Comparison of ENCODE assay signal across 31 mouse cellular contexts in genomic region chr3:50033325-50033724, GRCm38 (mm10).
DNase-seq lines count a peak whose midpoint lies in the region; ATAC-seq and TF ChIP-seq lines count a peak whose summit lies in the region.
"Had no signal": no experiment of that assay in that cellular context is flagged by ENCODE, and none has a peak within 500 bp of the region (broad histone marks: within the 10 kb centered on the region; RNA-seq: fewer than 3 reads in every experiment).

No protein-coding gene starts in this region.

- peak overlapping the region; percentile 80 for H3K4me2 ChIP-seq in myocyte (ENCODE audit: low read depth)
- no peak overlapping the region for H3K4me2 ChIP-seq in stomach, postnatal 0 days (replicated peaks; ENCODE audit: low read depth)
- H3K4me2 ChIP-seq: forebrain, embryonic 12.5 days; heart, embryonic 13.5 days; hindbrain, embryonic 15.5 days; limb, embryonic 15.5 days; liver, embryonic 13.5 days; midbrain, embryonic 15.5 days; stomach, embryonic 15.5 days had no signal

- no peak for TF ChIP-seq EP300 in stomach, postnatal 0 days (optimal IDR thresholded peaks at IDR 0.05)

- H3K9ac ChIP-seq in stomach, postnatal 0 days (ENCODE audit: low read length) = no peak overlapping the region
- H3K9ac ChIP-seq: forebrain, embryonic 12.5 days; forebrain, postnatal 0 days; heart, embryonic 13.5 days; hindbrain, embryonic 15.5 days; limb, embryonic 15.5 days; liver, embryonic 13.5 days; midbrain, embryonic 15.5 days; stomach, embryonic 15.5 days had no signal

- ATAC-seq in stomach, postnatal 0 days (ENCODE audit: low FRiP score, low TSS enrichment) = no peak
- ATAC-seq: activated CD4-positive, CD25-positive, alpha-beta regulatory T cell, adult 4 months; forebrain, postnatal 0 days; inflammation-experienced regulatory T-cells, adult 6 months; midbrain, embryonic 15.5 days had no signal

- H3K27ac ChIP-seq in embryonic fibroblast, embryonic 13.5 days (ENCODE audit: insufficient read depth, low read length) = peak overlapping the region; percentile 97
- H3K27ac ChIP-seq in stomach, postnatal 0 days (replicated peaks) = no peak overlapping the region
- H3K27ac ChIP-seq: forebrain, embryonic 12.5 days; heart, embryonic 13.5 days; hindbrain, embryonic 15.5 days; limb, embryonic 10.5 days; limb, embryonic 15.5 days; liver, embryonic 13.5 days; midbrain, embryonic 10.5 days; midbrain, embryonic 15.5 days; stomach, embryonic 15.5 days had no signal

- TF ChIP-seq CTCF in embryonic fibroblast, embryonic 13.5 days (IDR thresholded peaks at IDR 0.05; ENCODE audit: borderline replicate concordance, insufficient read depth, low read length) = no peak
- TF ChIP-seq CTCF in stomach, postnatal 0 days (IDR thresholded peaks at IDR 0.05; ENCODE audit: low read depth) = no peak

- H3K79me2 ChIP-seq in myocyte (ENCODE audit: control insufficient read depth, insufficient read depth) = no peaks in the 10 kb centered on the region

- TF ChIP-seq POLR2A in embryonic fibroblast, embryonic 13.5 days (IDR thresholded peaks at IDR 0.05; ENCODE audit: low read depth, low read length) = no peak
- TF ChIP-seq POLR2A in myocyte (IDR thresholded peaks at IDR 0.05; ENCODE audit: insufficient read length, low read depth) = no peak

- no peaks in the 10 kb centered on the region for H3K27me3 ChIP-seq in myocyte (ENCODE audit: control insufficient read depth, insufficient read depth, insufficient read length)
- H3K27me3 ChIP-seq in stomach, postnatal 0 days (ENCODE audit: control insufficient read depth, insufficient read depth, low read length) = no peaks in the 10 kb centered on the region
- H3K27me3 ChIP-seq: forebrain, embryonic 12.5 days; heart, embryonic 13.5 days; hindbrain, embryonic 15.5 days; limb, embryonic 15.5 days; liver, embryonic 13.5 days; stomach, embryonic 15.5 days had no signal

- no peak overlapping the region for H3ac ChIP-seq in myocyte (ENCODE audit: control insufficient read depth, insufficient read length)

- H3K4me1 ChIP-seq in embryonic fibroblast, embryonic 13.5 days (ENCODE audit: control insufficient read depth, insufficient read depth, low read length) = peaks cover 8% of the 10 kb centered on the region
- H3K4me1 ChIP-seq in stomach, postnatal 0 days (replicated peaks; ENCODE audit: control insufficient read depth, insufficient read depth) = no peaks in the 10 kb centered on the region
- H3K4me1 ChIP-seq: forebrain, embryonic 12.5 days; heart, embryonic 13.5 days; limb, embryonic 15.5 days; liver, embryonic 13.5 days; midbrain, embryonic 10.5 days; midbrain, embryonic 15.5 days; stomach, embryonic 15.5 days had no signal

- 44% methylated on average over 3 of the region's 3 CpGs for WGBS in stomach, postnatal 0 days

- H3K9me3 ChIP-seq in stomach, postnatal 0 days (ENCODE audit: control insufficient read depth, low read length) = no peaks in the 10 kb centered on the region
- H3K9me3 ChIP-seq: forebrain, embryonic 12.5 days; heart, embryonic 13.5 days; hindbrain, embryonic 15.5 days; limb, embryonic 10.5 days; limb, embryonic 15.5 days; liver, embryonic 13.5 days; midbrain, embryonic 10.5 days; midbrain, embryonic 15.5 days; stomach, embryonic 15.5 days had no signal

- DNase-seq in 416B (ENCODE audit: low read depth) = peak; percentile 46
- peak; percentile 11 for DNase-seq in adipocyte (ENCODE audit: low spot score)
- DNase-seq in stomach, postnatal 0 days (ENCODE audit: low spot score) = no peak
- no peak for DNase-seq in T-cell, adult 2 months (ENCODE audit: low spot score)
- no peak for DNase-seq in lung, postnatal 4 days
- DNase-seq: adrenal gland, adult 8-10 months; cerebellum, adult 11 months; cerebellum, adult 9-10 months; cerebellum, postnatal 36 days; forebrain, postnatal 0 days; heart, postnatal 10 days; kidney, adult 11 months; kidney, postnatal 25 days; layer of hippocampus, postnatal 36 days; liver, embryonic 13.5 days; lung, adult 18-20 months; lung, postnatal 10 days; right cerebral cortex, adult 18-20 months; thymus, postnatal 14 days had no signal

- H3K4me3 ChIP-seq in embryonic fibroblast, embryonic 13.5 days (ENCODE audit: insufficient read depth, low read length) = peak overlapping the region; percentile 14; the same call in 1 of the 2 replicates
- no peak overlapping the region for H3K4me3 ChIP-seq in myocyte
- no peak overlapping the region for H3K4me3 ChIP-seq in stomach, postnatal 0 days (ENCODE audit: low read depth, low read length)
- H3K4me3 ChIP-seq: forebrain, embryonic 12.5 days; heart, embryonic 13.5 days; hindbrain, embryonic 15.5 days; limb, embryonic 10.5 days; limb, embryonic 15.5 days; liver, embryonic 13.5 days; midbrain, embryonic 10.5 days; midbrain, embryonic 15.5 days; stomach, embryonic 15.5 days had no signal

- H3K36me3 ChIP-seq in myocyte (ENCODE audit: control insufficient read depth, insufficient read depth) = no peaks in the 10 kb centered on the region
- H3K36me3 ChIP-seq in stomach, postnatal 0 days (ENCODE audit: control insufficient read depth, insufficient read depth, low read length) = no peaks in the 10 kb centered on the region
- H3K36me3 ChIP-seq: forebrain, embryonic 12.5 days; heart, embryonic 13.5 days; hindbrain, embryonic 15.5 days; limb, embryonic 10.5 days; limb, embryonic 15.5 days; liver, embryonic 13.5 days; midbrain, embryonic 10.5 days; midbrain, embryonic 15.5 days; stomach, embryonic 15.5 days had no signal

TF ChIP-seq in myocyte, 11 proteins besides CTCF, POLR2A, EP300 and RAD21:
- TF ChIP-seq CEBPB (IDR thresholded peaks at IDR 0.05; ENCODE audit: insufficient read depth, poor library complexity, severe bottlenecking) = 0 out of 2 replicates have a peak, but pooled peaks have one; percentile 11
- TF ChIP-seq MYOG (IDR thresholded peaks at IDR 0.05; ENCODE audit: control insufficient read depth in 1 of 3, insufficient read depth in 1 of 3, insufficient read length in 2 of 3, low read depth in 2 of 3) = no peak

Comparison
In these comparisons a context has a peak if more than half of its experiments do, and no peak if none do; other contexts are left out.
1. DNase-seq: peak in 416B (single experiment) and adipocyte (single experiment); none in stomach, postnatal 0 days (single experiment), T-cell, adult 2 months (single experiment) and lung, postnatal 4 days (0 of 2).